Mouse (Mus musculus): ENCODE data around the gene Trex1. TPM values are rescaled to one million over a fixed set of nuclear protein-coding genes. Genes with fewer than 3 reads are reported as not detected.
A peak's percentile ranks its signal among the peaks of the same experiment; 100 is the strongest.

Trex1 gene
- polyA plus RNA-seq, 1 experiment from 2014 or later = 16.1 TPM

DNA sequence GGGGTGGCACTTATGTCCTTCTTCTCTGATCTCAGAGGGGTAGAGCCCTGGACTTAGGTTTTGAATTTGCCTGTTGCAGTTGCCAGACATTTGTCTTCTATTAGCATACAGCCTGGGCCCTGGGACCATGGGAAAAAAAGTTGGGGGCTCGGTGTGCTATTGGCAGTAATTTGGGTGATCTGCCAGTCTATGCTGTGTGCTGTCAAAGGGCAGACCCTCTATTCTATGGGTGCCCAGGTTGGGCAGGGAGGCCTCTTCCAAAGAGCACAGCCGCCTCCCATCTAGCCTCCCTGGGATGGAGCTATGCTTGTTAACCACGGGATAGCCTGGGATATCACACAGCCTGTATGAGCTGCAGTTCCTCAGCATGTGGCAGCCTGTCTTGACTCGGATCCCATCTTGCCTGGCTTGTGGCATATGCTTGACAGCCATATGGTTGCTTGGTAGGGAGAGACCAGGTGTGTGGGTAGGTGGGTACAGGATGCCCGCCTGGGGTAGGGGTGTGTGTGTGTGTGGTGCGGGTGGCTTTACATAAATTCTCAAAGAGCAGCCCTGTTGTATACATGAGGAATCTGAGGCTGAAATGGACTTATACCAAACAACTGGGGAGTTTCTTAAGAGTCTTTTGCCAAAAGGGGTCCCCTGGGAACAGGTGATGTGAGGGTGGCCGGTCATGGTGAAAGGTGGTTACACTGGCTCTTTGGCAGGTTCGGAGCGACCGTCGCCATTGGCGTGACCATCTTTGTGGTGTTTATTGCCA, 4.1 kb downstream of the Trex1 start:
- Histone ChIP-seq H3K9ac (ENCODE audit: low read depth, low read length) (peak overlapping the region; percentile 35; the same call in 1 of the 2 replicates), H3K36me3 (ENCODE audit: control insufficient read depth, insufficient read depth) (peaks cover 42% of the 10 kb centered on the region; the same call in 1 of the 2 replicates), H3K27me3 (replicated peaks; ENCODE audit: control insufficient read depth, insufficient read depth, low read length) (no peaks in the 10 kb centered on the region), H3K4me1 (replicated peaks; ENCODE audit: control insufficient read depth, insufficient read depth, low read length) (peaks cover 3% of the 10 kb centered on the region; the same call in 1 of the 2 replicates), H3K27ac (ENCODE audit: low read depth, low read length) (peak overlapping the region; percentile 79), H3K4me2 (replicated peaks; ENCODE audit: low read depth) (peak overlapping the region; percentile 70), H3K9me3 (ENCODE audit: control insufficient read depth) (no peaks in the 10 kb centered on the region), H3K4me3 (ENCODE audit: low read depth, low read length) (peak overlapping the region; percentile 33)
- 89% methylated on average over 12 of the region's 12 CpGs for WGBS
- no peak for TF ChIP-seq CTCF (IDR thresholded peaks at IDR 0.05; ENCODE audit: low read depth)
- no peak for ATAC-seq

DNA sequence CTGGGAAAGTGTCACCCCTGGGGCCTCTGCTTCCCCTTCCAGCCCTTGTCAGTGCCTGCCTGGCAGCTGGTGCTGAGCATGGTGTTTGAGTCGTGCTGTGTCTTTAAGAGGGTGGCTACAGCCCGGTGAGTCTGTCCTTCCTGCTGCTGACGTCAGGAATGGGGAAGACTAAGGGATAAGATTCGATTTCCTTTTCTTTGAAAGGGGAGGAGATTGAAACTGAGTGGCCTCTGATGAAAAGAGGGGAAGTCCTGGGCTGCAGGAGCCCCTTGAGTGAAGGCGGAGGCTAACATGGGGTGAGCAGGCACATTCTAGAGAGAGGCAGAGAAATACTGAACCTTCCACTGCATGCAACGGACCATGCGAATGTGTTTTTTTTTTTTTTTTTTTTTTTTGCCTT, 4.8 kb downstream of the Trex1 start:
- H3K9ac ChIP-seq (ENCODE audit: low read depth, low read length) = peak overlapping the region; percentile 35; the same call in 1 of the 2 replicates
- peaks cover 3% of the 10 kb centered on the region; the same call in 1 of the 2 replicates for H3K4me1 ChIP-seq (replicated peaks; ENCODE audit: control insufficient read depth, insufficient read depth, low read length)
- peak overlapping the region; percentile 70 for H3K4me2 ChIP-seq (replicated peaks; ENCODE audit: low read depth)
- no peaks in the 10 kb centered on the region for H3K9me3 ChIP-seq (ENCODE audit: control insufficient read depth)
- 0% methylated on average over 7 of the region's 7 CpGs for WGBS
- TF ChIP-seq CTCF (IDR thresholded peaks at IDR 0.05; ENCODE audit: low read depth) = no peak
- peak overlapping the region; percentile 79 for H3K27ac ChIP-seq (ENCODE audit: low read depth, low read length)
- peak; percentile 74 for ATAC-seq
- H3K4me3 ChIP-seq (ENCODE audit: low read depth, low read length) = peak overlapping the region; percentile 33
- H3K36me3 ChIP-seq (ENCODE audit: control insufficient read depth, insufficient read depth) = peaks cover 42% of the 10 kb centered on the region; the same call in 1 of the 2 replicates
- no peaks in the 10 kb centered on the region for H3K27me3 ChIP-seq (replicated peaks; ENCODE audit: control insufficient read depth, insufficient read depth, low read length)

- 82% methylated on average over 6 of the region's 6 CpGs for WGBS
- no peak for TF ChIP-seq CTCF (IDR thresholded peaks at IDR 0.05; ENCODE audit: low read depth)
- H3K9me3 ChIP-seq (ENCODE audit: control insufficient read depth) = no peaks in the 10 kb centered on the region
Observed at GRCm38 (mm10) chr9:109053851-109054250, 5.7 kb downstream of the Trex1 start.

DNA sequence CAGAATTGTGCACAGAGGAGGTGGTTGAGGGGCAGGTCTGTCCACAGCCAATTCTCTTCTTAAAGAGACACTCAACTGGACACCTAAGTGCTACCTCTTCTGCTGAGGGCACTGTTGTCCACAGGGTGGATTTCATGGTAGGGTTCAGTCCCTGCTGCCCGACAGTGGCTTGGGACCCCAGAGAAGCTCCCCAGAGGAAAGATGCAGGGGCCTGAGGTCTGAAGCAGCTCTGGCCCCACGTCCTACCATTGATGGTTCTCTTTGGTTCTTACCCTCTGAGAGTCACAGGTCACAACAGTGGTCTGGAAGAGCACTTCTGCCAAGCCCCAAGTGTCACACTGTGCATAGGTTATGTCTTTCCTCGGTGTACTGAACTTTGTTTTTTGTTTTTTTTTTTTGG, 6.2 kb downstream of the Trex1 start:
- no peak for TF ChIP-seq CTCF (IDR thresholded peaks at IDR 0.05; ENCODE audit: low read depth)
- Histone ChIP-seq H3K27me3 (replicated peaks; ENCODE audit: control insufficient read depth, insufficient read depth, low read length) (no peaks in the 10 kb centered on the region), H3K4me2 (replicated peaks; ENCODE audit: low read depth) (no peak overlapping the region), H3K9ac (ENCODE audit: low read depth, low read length) (no peak overlapping the region), H3K9me3 (ENCODE audit: control insufficient read depth) (no peaks in the 10 kb centered on the region), H3K4me3 (ENCODE audit: low read depth, low read length) (no peak overlapping the region), H3K4me1 (replicated peaks; ENCODE audit: control insufficient read depth, insufficient read depth, low read length) (peaks cover 3% of the 10 kb centered on the region; the same call in 1 of the 2 replicates), H3K36me3 (ENCODE audit: control insufficient read depth, insufficient read depth) (peaks cover 45% of the 10 kb centered on the region), H3K27ac (ENCODE audit: low read depth, low read length) (no peak overlapping the region)
- ATAC-seq = no peak
- WGBS = 86% methylated on average over 3 of the region's 3 CpGs

More at GRCm38 (mm10) chr9:109053851-109054250, 5.7 kb downstream of the Trex1 start:
- Histone ChIP-seq H3K4me2 (replicated peaks; ENCODE audit: low read depth) (no peak overlapping the region), H3K4me1 (replicated peaks; ENCODE audit: control insufficient read depth, insufficient read depth, low read length) (peaks cover 3% of the 10 kb centered on the region; the same call in 1 of the 2 replicates), H3K9ac (ENCODE audit: low read depth, low read length) (no peak overlapping the region), H3K36me3 (ENCODE audit: control insufficient read depth, insufficient read depth) (peaks cover 42% of the 10 kb centered on the region; the same call in 1 of the 2 replicates), H3K4me3 (ENCODE audit: low read depth, low read length) (no peak overlapping the region), H3K27me3 (replicated peaks; ENCODE audit: control insufficient read depth, insufficient read depth, low read length) (no peaks in the 10 kb centered on the region), H3K27ac (ENCODE audit: low read depth, low read length) (no peak overlapping the region)
- no peak for ATAC-seq

DNA sequence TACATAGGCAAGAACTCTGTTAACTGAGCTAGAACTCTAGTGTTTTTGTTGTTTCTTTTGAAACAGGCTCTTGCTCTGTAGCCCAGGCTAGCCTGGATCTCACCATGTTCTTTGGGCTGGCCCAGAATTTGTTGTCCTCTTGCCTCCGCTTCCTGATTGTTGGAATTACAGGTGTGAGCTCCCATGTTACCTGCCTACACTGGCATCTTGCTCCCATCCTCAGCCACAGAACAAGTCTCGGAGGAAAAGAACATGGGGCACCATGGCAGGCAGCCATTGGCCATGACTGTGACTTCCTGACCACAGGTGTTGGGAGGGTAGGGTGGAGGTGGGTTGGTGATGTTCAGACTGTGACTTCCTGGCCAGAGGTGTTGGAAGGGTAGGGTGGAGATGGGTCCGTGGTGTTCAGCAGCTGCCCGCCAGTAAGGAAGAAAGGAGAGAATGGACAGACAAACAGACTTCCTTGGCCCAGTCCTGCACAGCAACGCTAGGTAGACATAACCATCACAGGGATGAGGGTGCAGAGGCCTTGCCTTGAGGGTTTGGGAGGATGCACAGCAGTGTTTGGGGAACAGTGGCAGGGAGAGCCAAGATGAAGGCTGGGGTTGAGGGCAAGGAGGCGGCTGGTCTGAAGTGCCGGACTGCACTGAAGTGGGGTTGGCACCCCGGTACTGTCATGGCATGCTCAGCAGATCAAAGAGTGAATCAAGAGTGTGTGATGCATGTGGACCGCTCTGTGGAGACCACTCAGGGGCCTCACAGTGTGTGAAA, 6.9 kb downstream of the Trex1 start:
- H3K9me3 ChIP-seq (ENCODE audit: control insufficient read depth) = no peaks in the 10 kb centered on the region
- H3K4me1 ChIP-seq (replicated peaks; ENCODE audit: control insufficient read depth, insufficient read depth, low read length) = peaks cover 3% of the 10 kb centered on the region; the same call in 1 of the 2 replicates
- no peaks in the 10 kb centered on the region for H3K27me3 ChIP-seq (replicated peaks; ENCODE audit: control insufficient read depth, insufficient read depth, low read length)
- H3K4me2 ChIP-seq (replicated peaks; ENCODE audit: low read depth) = no peak overlapping the region
- H3K9ac ChIP-seq (ENCODE audit: low read depth, low read length) = no peak overlapping the region
- no peak overlapping the region for H3K4me3 ChIP-seq (ENCODE audit: low read depth, low read length)
- H3K27ac ChIP-seq (ENCODE audit: low read depth, low read length) = no peak overlapping the region
- peaks cover 40% of the 10 kb centered on the region for H3K36me3 ChIP-seq (ENCODE audit: control insufficient read depth, insufficient read depth)
- 94% methylated on average over 9 of the region's 9 CpGs for WGBS
- TF ChIP-seq CTCF (IDR thresholded peaks at IDR 0.05; ENCODE audit: low read depth) = no peak
- ATAC-seq = no peak

Data from intestine, postnatal 0 days (tissue).